Mouse (Mus musculus) embryonic facial prominence, embryonic 13.5 days (tissue): ENCODE measurements around the gene Prkar1b. TPM values are rescaled to one million over a fixed set of nuclear protein-coding genes. Genes with fewer than 3 reads are reported as not detected.
A peak's percentile ranks its signal among the peaks of the same experiment; 100 is the strongest.

ENCODE experiments used
- ATAC-seq: fragments of 200-750 bp; cut with Nextera tagmentation; 2 replicates; pipeline ENCODE4 v1.8.0; 2017; ENCODE audit warnings: low read depth; ENCODE audit not compliant: insufficient number of reproducible peaks, insufficient read depth, low FRiP score, low TSS enrichment
- H3K27ac ChIP-seq: fragments of 300-500 bp; sonication (generic); 2 replicates; pipeline ENCODE4 v1.5.1; 2015; ENCODE audit warnings: moderate library complexity, mild to moderate bottlenecking, inconsistent platforms
- H3K27me3 ChIP-seq: fragments of 300-500 bp; sonication (generic); 2 replicates; pipeline ENCODE4 v1.6.1; 2015; ENCODE audit warnings: mild to moderate bottlenecking, inconsistent platforms
- H3K36me3 ChIP-seq: fragments of 300-500 bp; sonication (generic); 2 replicates; pipeline ENCODE4 v1.6.1; 2015; ENCODE audit warnings: mild to moderate bottlenecking, inconsistent platforms
- H3K4me1 ChIP-seq: fragments of 300-500 bp; sonication (generic); 2 replicates; pipeline ENCODE4 v1.6.1; 2015; ENCODE audit warnings: inconsistent platforms
- H3K4me2 ChIP-seq: fragments of 300-500 bp; sonication (generic); 2 replicates; pipeline ENCODE4 v1.6.1; 2015; ENCODE audit warnings: moderate library complexity, mild to moderate bottlenecking, inconsistent platforms
- H3K4me3 ChIP-seq: fragments of 300-500 bp; sonication (generic); 2 replicates; pipeline ENCODE4 v1.5.1; 2015; ENCODE audit warnings: mild to moderate bottlenecking, inconsistent platforms
- H3K9ac ChIP-seq: fragments of 300-500 bp; sonication (generic); 2 replicates; pipeline ENCODE4 v1.6.1; 2015; ENCODE audit warnings: mild to moderate bottlenecking, inconsistent platforms
- H3K9me3 ChIP-seq: fragments of 300-500 bp; sonication (generic); 2 replicates; pipeline ENCODE4 v1.6.1; 2016; ENCODE audit warnings: inconsistent platforms
- WGBS: fragments of 180-500 bp; shearing (Covaris S2); methylation state at CpG from one replicate; pipeline ENCODE4 v1.1.7; 2015; ENCODE audit warnings: mixed read lengths; 5-methylcytosine and 5-hydroxymethylcytosine counted together
- polyA plus RNA-seq: library from polyadenylated mRNA; unstranded; fragments of >200 nt; fragmentation: Nextera tagmentation; extraction: Ambion mirVana; gene quantifications from 2 replicates; pipeline ENCODE4 v1.2.1, GENCODE M21; 2015

Prkar1b gene
- polyA plus RNA-seq, 1 experiment from 2014 or later = 27.7 TPM

DNA sequence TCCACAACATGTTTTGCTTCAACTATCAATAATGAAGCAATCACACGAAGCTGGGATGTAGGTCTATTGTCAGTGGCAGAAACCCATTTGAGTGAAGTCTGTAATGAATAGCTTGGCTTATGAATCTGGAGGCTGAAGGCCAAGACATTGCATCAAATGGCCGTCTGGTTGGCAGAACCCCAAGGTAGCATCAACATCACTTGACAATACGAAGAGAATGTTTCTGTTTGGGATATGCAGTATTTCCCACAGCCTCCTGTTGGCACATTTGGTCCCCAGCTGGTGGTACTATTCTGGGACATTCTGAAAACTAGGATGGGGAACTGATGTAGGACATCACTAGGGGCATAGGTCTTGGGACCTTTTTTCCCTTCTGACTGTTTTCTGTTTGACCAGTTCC is 5.9 kb downstream of the Prkar1b start:
- Histone ChIP-seq H3K4me3 (no peak overlapping the region), H3K9me3 (no peaks in the 10 kb centered on the region), H3K27ac (no peak overlapping the region), H3K4me1 (peaks cover 5% of the 10 kb centered on the region; the same call in 1 of the 2 replicates), H3K27me3 (no peaks in the 10 kb centered on the region), H3K9ac (no peak overlapping the region), H3K36me3 (peaks cover 2% of the 10 kb centered on the region; the same call in 1 of the 2 replicates), H3K4me2 (no peak overlapping the region)
- ATAC-seq = no peak
- 76% methylated on average over 3 of the region's 3 CpGs for WGBS

GRCm38 (mm10) chr5:139141326-139141725 is 8.5 kb downstream of the Prkar1b start:
- 0 out of 2 replicates have a peak, but pooled peaks cover 3% of the 10 kb centered on the region for H3K27me3 ChIP-seq
- H3K9me3 ChIP-seq = no peaks in the 10 kb centered on the region
- peaks cover 7% of the 10 kb centered on the region; the same call in 1 of the 2 replicates for H3K4me1 ChIP-seq
- no peak overlapping the region for H3K4me2 ChIP-seq
- H3K4me3 ChIP-seq = no peak overlapping the region
- no peak overlapping the region for H3K9ac ChIP-seq
- no peak overlapping the region for H3K27ac ChIP-seq
- 72% methylated on average over 5 of the region's 5 CpGs for WGBS
- peaks cover 2% of the 10 kb centered on the region; the same call in 1 of the 2 replicates for H3K36me3 ChIP-seq
- ATAC-seq = no peak

GRCm38 (mm10) chr5:139140589-139140988 is 9.2 kb downstream of the Prkar1b start:
- ATAC-seq = no peak
- Histone ChIP-seq H3K4me1 (peaks cover 7% of the 10 kb centered on the region; the same call in 1 of the 2 replicates), H3K4me3 (no peak overlapping the region), H3K4me2 (no peak overlapping the region), H3K27ac (no peak overlapping the region), H3K9ac (no peak overlapping the region), H3K9me3 (no peaks in the 10 kb centered on the region), H3K27me3 (0 out of 2 replicates have a peak, but pooled peaks cover 3% of the 10 kb centered on the region), H3K36me3 (peaks cover 2% of the 10 kb centered on the region; the same call in 1 of the 2 replicates)
- WGBS = 85% methylated on average over 9 of the region's 9 CpGs

DNA sequence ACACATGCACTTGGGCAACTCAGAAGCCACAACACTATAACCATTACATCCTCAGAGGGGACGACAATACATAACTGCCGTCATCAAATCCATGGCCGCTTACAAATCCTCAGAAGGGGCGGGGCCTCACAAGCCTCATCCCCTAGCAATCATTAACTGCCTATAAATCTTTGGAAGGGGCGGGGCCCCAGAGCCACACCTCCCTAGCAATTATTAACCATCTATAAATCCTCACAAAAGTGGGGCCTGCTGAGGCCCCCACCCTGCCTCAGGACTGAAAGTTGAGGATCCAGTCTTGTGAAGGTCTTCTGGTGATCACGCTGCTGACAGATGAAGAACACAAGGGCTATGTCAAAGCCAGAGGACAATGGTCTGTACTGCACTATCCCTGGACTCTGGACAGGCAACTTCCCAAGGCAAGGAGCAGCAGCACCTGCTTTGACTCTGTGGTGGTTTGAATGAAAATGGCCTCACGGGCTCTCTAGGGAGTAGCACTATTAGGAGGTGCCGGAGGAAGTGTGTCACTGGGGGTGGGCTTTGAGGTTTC is 10.8 kb downstream of the Prkar1b start:
- no peak for ATAC-seq
- Histone ChIP-seq H3K9ac (no peak overlapping the region), H3K4me1 (peaks cover 7% of the 10 kb centered on the region; the same call in 1 of the 2 replicates), H3K4me2 (no peak overlapping the region), H3K9me3 (no peaks in the 10 kb centered on the region), H3K27me3 (0 out of 2 replicates have a peak, but pooled peaks cover 3% of the 10 kb centered on the region), H3K27ac (no peak overlapping the region), H3K4me3 (no peak overlapping the region), H3K36me3 (no peaks in the 10 kb centered on the region)
- WGBS = 80% methylated on average over 8 of the region's 8 CpGs

DNA sequence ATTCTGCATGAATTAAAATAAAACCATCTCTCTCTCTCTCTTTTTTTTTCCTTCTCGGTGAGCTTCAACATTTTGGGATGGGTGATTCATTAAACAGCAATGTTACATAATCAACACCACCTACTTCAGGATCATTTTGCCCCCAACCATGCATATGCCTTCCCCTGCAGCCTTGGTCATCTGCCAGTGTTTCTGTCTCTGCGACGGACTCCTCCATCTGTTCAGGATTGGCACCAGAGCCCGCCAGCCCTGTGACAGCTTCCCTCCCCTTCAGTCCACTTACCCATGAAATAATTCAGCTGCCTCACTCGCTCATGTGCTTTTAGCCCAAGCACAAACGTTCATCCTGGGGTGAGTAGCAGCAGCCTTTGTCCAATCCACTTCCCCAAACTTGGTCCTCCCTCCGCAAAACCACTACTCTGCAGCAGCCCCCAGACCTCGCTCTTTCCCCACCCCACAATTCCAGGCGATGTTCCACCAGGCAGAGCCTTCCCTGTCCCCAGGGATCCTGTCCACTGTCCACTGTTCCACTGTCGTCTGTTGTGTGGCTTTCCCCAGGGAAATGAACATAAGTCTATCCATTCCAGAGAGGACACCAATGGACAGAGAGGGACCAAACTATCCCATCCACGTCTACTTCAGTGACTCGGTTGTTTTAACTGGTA is 11.4 kb downstream of the Prkar1b start:
- no peak overlapping the region for H3K9ac ChIP-seq
- no peaks in the 10 kb centered on the region for H3K9me3 ChIP-seq
- H3K36me3 ChIP-seq = no peaks in the 10 kb centered on the region
- no peak for ATAC-seq
- H3K27me3 ChIP-seq = 0 out of 2 replicates have a peak, but pooled peaks cover 3% of the 10 kb centered on the region
- no peak overlapping the region for H3K27ac ChIP-seq
- no peak overlapping the region for H3K4me2 ChIP-seq
- 58% methylated on average over 12 of the region's 12 CpGs for WGBS
- peaks cover 7% of the 10 kb centered on the region; the same call in 1 of the 2 replicates for H3K4me1 ChIP-seq
- no peak overlapping the region for H3K4me3 ChIP-seq

DNA sequence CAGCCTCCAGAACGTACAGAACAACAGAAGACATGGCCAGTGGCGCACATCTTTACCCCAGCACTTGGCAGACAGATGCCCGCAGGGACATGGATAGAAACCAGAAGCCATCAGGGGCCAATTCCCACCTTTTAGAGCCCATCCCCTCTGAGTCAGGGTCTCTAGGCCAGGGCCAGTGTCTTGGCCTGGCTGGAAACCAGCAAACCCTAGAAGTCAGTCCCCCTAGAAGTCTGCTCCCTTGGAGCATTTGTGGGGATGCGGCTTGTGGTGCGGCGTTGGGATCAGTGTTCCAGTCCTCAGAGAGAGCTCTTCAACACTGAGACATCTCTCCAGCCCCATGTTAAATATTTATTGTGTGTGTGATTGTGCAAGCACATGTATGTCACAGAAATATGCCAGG is 12.6 kb downstream of the Prkar1b start:
- Histone ChIP-seq H3K27me3 (0 out of 2 replicates have a peak, but pooled peaks cover 3% of the 10 kb centered on the region), H3K4me3 (no peak overlapping the region), H3K9me3 (no peaks in the 10 kb centered on the region), H3K4me1 (peaks cover 7% of the 10 kb centered on the region; the same call in 1 of the 2 replicates), H3K9ac (no peak overlapping the region), H3K4me2 (no peak overlapping the region), H3K36me3 (no peaks in the 10 kb centered on the region), H3K27ac (no peak overlapping the region)
- no peak for ATAC-seq
- 84% methylated on average over 6 of the region's 6 CpGs for WGBS

DNA sequence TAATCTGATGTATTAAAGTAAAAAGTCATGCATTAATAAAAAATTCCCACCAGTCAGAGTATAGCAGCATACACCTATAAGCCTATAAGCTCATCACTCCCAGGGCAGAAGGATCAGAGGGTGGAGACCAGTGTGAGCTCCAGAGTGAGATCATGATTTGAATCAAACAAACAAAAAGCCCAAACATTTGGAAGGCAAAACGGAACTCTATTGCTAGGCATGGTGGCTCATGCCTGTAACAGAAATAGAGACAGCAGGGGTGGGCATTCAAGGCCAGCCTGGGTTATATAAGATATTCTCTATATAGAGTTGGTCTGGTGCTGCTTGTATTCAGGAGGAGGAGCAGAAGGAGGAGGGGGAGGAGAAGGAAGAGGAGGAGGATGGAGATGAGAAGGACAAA is 13.5 kb downstream of the Prkar1b start:
- Histone ChIP-seq H3K36me3 (no peaks in the 10 kb centered on the region), H3K27me3 (0 out of 2 replicates have a peak, but pooled peaks cover 3% of the 10 kb centered on the region), H3K4me3 (no peak overlapping the region), H3K27ac (no peak overlapping the region), H3K9me3 (no peaks in the 10 kb centered on the region), H3K4me2 (no peak overlapping the region), H3K9ac (no peak overlapping the region), H3K4me1 (peaks cover 7% of the 10 kb centered on the region; the same call in 1 of the 2 replicates)
- no peak for ATAC-seq
- 62% methylated on average over 1 of the region's 1 CpGs for WGBS

- H3K27me3 ChIP-seq = peaks cover 13% of the 10 kb centered on the region
- 80% methylated on average over 8 of the region's 8 CpGs for WGBS
- no peak for ATAC-seq
- no peak overlapping the region for H3K4me2 ChIP-seq
- H3K9ac ChIP-seq = no peak overlapping the region
- H3K4me3 ChIP-seq = no peak overlapping the region
- no peak overlapping the region for H3K27ac ChIP-seq
- H3K4me1 ChIP-seq = peaks cover 7% of the 10 kb centered on the region; the same call in 1 of the 2 replicates
- no peaks in the 10 kb centered on the region for H3K9me3 ChIP-seq
- no peaks in the 10 kb centered on the region for H3K36me3 ChIP-seq
These were observed 15.3 kb downstream of the Prkar1b start for GRCm38 (mm10) chr5:139134501-139134900.

DNA sequence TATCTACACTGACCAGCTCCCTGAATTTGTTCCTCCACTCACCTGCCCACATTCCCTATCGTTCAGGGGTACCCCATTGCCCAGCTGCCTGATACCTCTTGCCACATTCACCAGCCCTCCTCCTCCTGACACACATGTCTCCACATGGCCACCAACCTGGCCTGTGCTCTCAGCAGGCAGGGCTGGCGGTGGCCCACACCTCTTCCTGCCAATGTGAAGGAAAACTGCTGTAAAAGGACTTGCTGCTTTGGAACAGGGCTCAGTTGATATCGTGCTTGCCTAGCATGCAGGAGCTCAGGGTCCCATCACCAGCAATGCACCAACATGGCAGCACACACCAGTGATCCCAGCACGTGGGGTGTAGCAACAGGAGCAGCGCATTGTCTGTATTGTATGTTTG is 19.4 kb downstream of the Prkar1b start:
- Histone ChIP-seq H3K27ac (no peak overlapping the region), H3K27me3 (peaks cover 10% of the 10 kb centered on the region), H3K4me3 (peak overlapping the region; percentile 62; the same call in 1 of the 2 replicates), H3K9ac (no peak overlapping the region), H3K9me3 (no peaks in the 10 kb centered on the region), H3K4me2 (peak overlapping the region; percentile 82), H3K36me3 (peaks cover 20% of the 10 kb centered on the region), H3K4me1 (peaks cover 7% of the 10 kb centered on the region)
- no peak for ATAC-seq
- WGBS = 77% methylated on average over 5 of the region's 5 CpGs

DNA sequence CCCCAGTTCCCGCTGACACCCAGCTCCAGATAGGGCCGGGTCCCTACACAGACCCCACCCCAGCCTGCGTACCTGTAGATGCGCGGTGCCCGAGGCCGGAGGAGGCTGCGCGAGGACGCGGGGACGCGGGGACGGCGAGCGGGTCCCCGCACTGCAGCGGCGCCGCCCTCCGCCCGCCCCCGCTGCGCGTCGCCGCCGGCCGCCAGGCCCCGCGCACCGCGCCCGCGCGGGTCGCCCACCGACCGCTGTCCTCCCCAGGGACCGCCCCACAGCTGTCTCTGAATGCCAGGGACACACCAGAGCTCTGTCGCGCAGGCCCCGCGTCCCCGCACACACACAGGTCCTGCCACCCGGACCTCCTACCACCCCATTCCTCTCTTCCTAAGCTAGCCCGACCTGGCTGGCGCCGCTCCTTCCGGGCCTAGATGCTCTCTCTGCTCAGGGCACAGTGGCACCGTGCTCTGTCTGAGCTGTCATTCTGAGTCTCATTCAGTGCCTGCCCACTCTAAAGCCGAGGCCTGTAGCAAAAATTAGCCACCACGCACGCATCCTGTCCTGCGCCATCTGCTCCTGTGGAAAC is 20.1 kb downstream of the Prkar1b start:
- peak overlapping the region; percentile 82 for H3K4me2 ChIP-seq
- ATAC-seq = peak; percentile 67; the same call in 1 of the 2 replicates
- H3K9me3 ChIP-seq = no peaks in the 10 kb centered on the region
- peak overlapping the region; percentile 62 for H3K4me3 ChIP-seq
- peak overlapping the region; percentile 77 for H3K9ac ChIP-seq
- H3K27me3 ChIP-seq = peaks cover 10% of the 10 kb centered on the region
- peaks cover 7% of the 10 kb centered on the region for H3K4me1 ChIP-seq
- WGBS = 3% methylated on average over 44 of the region's 55 CpGs
- 0 out of 2 replicates have a peak overlapping the region, but pooled peaks have one; percentile 11 for H3K27ac ChIP-seq
- peaks cover 23% of the 10 kb centered on the region for H3K36me3 ChIP-seq

- Histone ChIP-seq H3K4me1 (peaks cover 7% of the 10 kb centered on the region), H3K9me3 (no peaks in the 10 kb centered on the region), H3K4me3 (peak overlapping the region; percentile 62), H3K4me2 (peak overlapping the region; percentile 82), H3K9ac (peak overlapping the region; percentile 77), H3K36me3 (peaks cover 24% of the 10 kb centered on the region), H3K27ac (no peak overlapping the region), H3K27me3 (peaks cover 10% of the 10 kb centered on the region)
- 12% methylated on average over 11 of the region's 12 CpGs for WGBS
- peak; percentile 63; the same call in 1 of the 2 replicates for ATAC-seq
These were observed 20.7 kb downstream of the Prkar1b start for GRCm38 (mm10) chr5:139129078-139129477.
